ENCODE assay signal across 8 mouse cellular contexts in the genomic region with DNA sequence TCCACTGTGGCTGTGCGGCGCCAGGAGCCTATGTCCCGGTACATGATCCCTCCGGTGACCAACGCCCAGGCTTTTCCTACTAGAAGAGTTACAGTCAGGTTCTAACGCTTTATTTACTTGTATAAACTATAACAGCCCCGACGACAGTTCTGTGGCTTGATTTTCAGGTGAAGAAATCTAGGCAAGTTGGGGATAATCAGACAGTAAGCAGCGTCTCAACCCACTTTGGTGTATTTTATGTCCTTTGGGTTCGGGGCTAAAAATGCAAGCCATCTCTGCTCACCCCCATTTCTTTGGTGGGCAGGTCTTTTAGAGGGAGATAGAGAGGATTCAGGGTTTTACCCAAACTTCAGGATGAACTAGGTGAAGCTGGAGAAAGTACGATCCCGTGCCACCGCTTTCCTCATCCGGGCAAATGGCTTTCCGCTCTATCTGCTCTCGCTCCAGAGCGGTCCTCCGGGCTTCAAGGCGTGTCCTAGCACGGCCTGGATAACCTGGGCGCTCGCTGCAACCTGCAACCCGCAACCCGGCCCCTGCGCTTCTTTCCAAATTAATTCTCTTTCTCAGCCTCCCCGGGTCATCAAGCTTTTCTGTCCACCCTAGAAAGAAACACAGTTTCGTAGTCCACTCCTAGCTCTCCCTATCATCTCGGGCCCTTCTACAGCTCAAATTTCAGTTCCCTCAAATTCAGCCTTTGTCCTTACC. TPM values are rescaled to one million over a fixed set of nuclear protein-coding genes. Genes with fewer than 3 reads are reported as not detected.
A peak's percentile ranks its signal among the peaks of the same experiment; 100 is the strongest.
DNase-seq lines count a peak whose midpoint lies in the region; ATAC-seq and TF ChIP-seq lines count a peak whose summit lies in the region.

No protein-coding gene starts in this region.

- 4% methylated on average over 28 of the region's 28 CpGs for WGBS in kidney, adult 2 months
- WGBS in embryonic facial prominence, embryonic 13.5 days = under 1% methylated on average over 28 of the region's 28 CpGs
- WGBS in intestine, embryonic 15.5 days = under 1% methylated on average over 28 of the region's 28 CpGs
- under 1% methylated on average over 28 of the region's 28 CpGs for WGBS in midbrain, embryonic 14.5 days

- no peak overlapping the region for H3K27ac ChIP-seq in kidney, adult 2 months (ENCODE audit: insufficient read depth, low read depth, low read length)
- no peak overlapping the region for H3K27ac ChIP-seq in embryonic facial prominence, embryonic 13.5 days
- peak overlapping the region; percentile 84 for H3K27ac ChIP-seq in intestine, embryonic 15.5 days
- no peak overlapping the region for H3K27ac ChIP-seq in midbrain, embryonic 14.5 days (replicated peaks; ENCODE audit: low read depth, low read length)
- no peak overlapping the region for H3K27ac ChIP-seq in layer of hippocampus, adult 2 months

- DNase-seq in kidney, adult 2 months = peak; percentile 11
- DNase-seq in kidney, adult 8-10 months = no peak
- peak; percentile 40 for DNase-seq in midbrain, embryonic 14.5 days
- DNase-seq in layer of hippocampus, adult 2 months (ENCODE audit: low spot score in 2 of 2) = no peak
- no peak for DNase-seq in right cerebral cortex, postnatal 10 days (ENCODE audit: low spot score in 2 of 2)
- DNase-seq in MN1 (ENCODE audit: low spot score) = no peak

- no peak for TF ChIP-seq POLR2A in kidney, adult 2 months (IDR thresholded peaks at IDR 0.05; ENCODE audit: low read depth, low read length)

- H3K27me3 ChIP-seq in kidney, adult 2 months (replicated peaks; ENCODE audit: control insufficient read depth, insufficient read depth, low read length) = peaks cover 9% of the 10 kb centered on the region
- peaks cover 94% of the 10 kb centered on the region for H3K27me3 ChIP-seq in embryonic facial prominence, embryonic 13.5 days
- peaks cover 18% of the 10 kb centered on the region for H3K27me3 ChIP-seq in intestine, embryonic 15.5 days (replicated peaks)
- H3K27me3 ChIP-seq in midbrain, embryonic 14.5 days (ENCODE audit: control insufficient read depth, insufficient read depth, low read length) = peaks cover 71% of the 10 kb centered on the region

- H3K9ac ChIP-seq in embryonic facial prominence, embryonic 13.5 days = 0 out of 2 replicates have a peak overlapping the region, but pooled peaks have one; percentile 16
- H3K9ac ChIP-seq in intestine, embryonic 15.5 days = peak overlapping the region; percentile 52
- no peak overlapping the region for H3K9ac ChIP-seq in midbrain, embryonic 14.5 days (replicated peaks; ENCODE audit: low read length)

- H3K9me3 ChIP-seq in embryonic facial prominence, embryonic 13.5 days = no peaks in the 10 kb centered on the region
- no peaks in the 10 kb centered on the region for H3K9me3 ChIP-seq in intestine, embryonic 15.5 days
- no peaks in the 10 kb centered on the region for H3K9me3 ChIP-seq in midbrain, embryonic 14.5 days (ENCODE audit: control insufficient read depth, low read length)

- TF ChIP-seq CTCF in kidney, adult 2 months (conservative IDR thresholded peaks at IDR 0.05; ENCODE audit: insufficient read depth, insufficient read length, low read depth, low read length) = no peak
- no peak for TF ChIP-seq CTCF in layer of hippocampus, adult 2 months (conservative IDR thresholded peaks at IDR 0.05)

- ATAC-seq in embryonic facial prominence, embryonic 13.5 days (ENCODE audit: insufficient number of reproducible peaks, insufficient read depth, low FRiP score, low TSS enrichment, low read depth) = no peak
- ATAC-seq in intestine, embryonic 15.5 days = peak; percentile 37; the same call in 1 of the 2 replicates
- no peak for ATAC-seq in midbrain, embryonic 14.5 days (ENCODE audit: low FRiP score, low TSS enrichment)

- no peaks in the 10 kb centered on the region for H3K36me3 ChIP-seq in kidney, adult 2 months (ENCODE audit: control insufficient read depth, insufficient read depth, low read length)
- no peaks in the 10 kb centered on the region for H3K36me3 ChIP-seq in embryonic facial prominence, embryonic 13.5 days
- no peaks in the 10 kb centered on the region for H3K36me3 ChIP-seq in intestine, embryonic 15.5 days
- H3K36me3 ChIP-seq in midbrain, embryonic 14.5 days (ENCODE audit: control insufficient read depth, insufficient read depth, low read length) = no peaks in the 10 kb centered on the region

- no peaks in the 10 kb centered on the region for H3K4me1 ChIP-seq in kidney, adult 2 months (ENCODE audit: control insufficient read depth, insufficient read depth, low read length)
- H3K4me1 ChIP-seq in embryonic facial prominence, embryonic 13.5 days = peaks cover 17% of the 10 kb centered on the region
- 0 out of 2 replicates have a peak, but pooled peaks cover 6% of the 10 kb centered on the region for H3K4me1 ChIP-seq in intestine, embryonic 15.5 days (replicated peaks)
- peaks cover 15% of the 10 kb centered on the region; the same call in 1 of the 2 replicates for H3K4me1 ChIP-seq in midbrain, embryonic 14.5 days (ENCODE audit: control insufficient read depth, insufficient read depth, low read length)

- no peak overlapping the region for H3K4me3 ChIP-seq in kidney, adult 2 months (ENCODE audit: insufficient read depth, low read depth, low read length)
- H3K4me3 ChIP-seq in embryonic facial prominence, embryonic 13.5 days = peak overlapping the region; percentile 19
- H3K4me3 ChIP-seq in intestine, embryonic 15.5 days (replicated peaks) = peak overlapping the region; percentile 46
- peak overlapping the region; percentile 22 for H3K4me3 ChIP-seq in midbrain, embryonic 14.5 days (replicated peaks; ENCODE audit: low read depth, low read length)
- no peak overlapping the region for H3K4me3 ChIP-seq in layer of hippocampus, adult 2 months

- H3K4me2 ChIP-seq in embryonic facial prominence, embryonic 13.5 days = peak overlapping the region; percentile 44
- peak overlapping the region; percentile 61 for H3K4me2 ChIP-seq in intestine, embryonic 15.5 days (replicated peaks)
- H3K4me2 ChIP-seq in midbrain, embryonic 14.5 days (ENCODE audit: low read length) = peak overlapping the region; percentile 33

RNA-seq across cellular contexts. Expression of gene B4galnt2, which starts 0.5 kb away (rescaled TPM):
- polyA plus RNA-seq in kidney, adult 2 months (2012; rRNA removed) = 0.19 and 0.38 TPM in 2 replicates
- polyA plus RNA-seq in embryonic facial prominence, embryonic 13.5 days (2015; fragmentation: Nextera tagmentation; extraction: Ambion mirVana) = 0.11 and 0.45 TPM in 2 replicates
- 36.3 and 39.9 TPM in 2 replicates for polyA plus RNA-seq in intestine, embryonic 15.5 days (2015; fragmentation: Nextera tagmentation; extraction: Ambion mirVana)
- not detected in 2 replicates for polyA plus RNA-seq in midbrain, embryonic 14.5 days (2014; fragmentation: Nextera tagmentation; extraction: Ambion mirVana)
- total RNA-seq in layer of hippocampus, adult 2 months (2021) = not detected

Comparison
In these comparisons a context has a peak if more than half of its experiments do, and no peak if none do; other contexts are left out.
1. DNase-seq: peak in kidney, adult 2 months (single experiment) and midbrain, embryonic 14.5 days (single experiment); none in kidney, adult 8-10 months (0 of 2), layer of hippocampus, adult 2 months (0 of 2), right cerebral cortex, postnatal 10 days (0 of 2) and MN1 (single experiment).
2. H3K4me3 ChIP-seq: peak in embryonic facial prominence, embryonic 13.5 days (single experiment), intestine, embryonic 15.5 days (single experiment) and midbrain, embryonic 14.5 days (single experiment); none in kidney, adult 2 months (single experiment) and layer of hippocampus, adult 2 months (single experiment).
3. RNA of gene B4galnt2, which starts 0.5 kb away (polyA plus RNA-seq): 36.3 to 39.9 TPM in intestine, embryonic 15.5 days; 0.19 to 0.38 TPM in kidney, adult 2 months, 0.11 to 0.45 TPM in embryonic facial prominence, embryonic 13.5 days and not detected in midbrain, embryonic 14.5 days; every median in the first group is over 10 times any median in the second.
4. Peak in every context shown above with its lines, with median percentiles within 50 percentile points of each other: H3K4me2 ChIP-seq.